Mouse (Mus musculus): ENCODE data around the gene Tysnd1. TPM values are rescaled to one million over a fixed set of nuclear protein-coding genes. Genes with fewer than 3 reads are reported as not detected.
A peak's percentile ranks its signal among the peaks of the same experiment; 100 is the strongest.

Gene Tysnd1
- polyA plus RNA-seq, 1 experiment from 2014 or later = 29.4 TPM

GRCm38 (mm10) chr10:61704663-61705062 is 9.3 kb downstream of the Tysnd1 start:
- Histone ChIP-seq H3K9me3 (no peaks in the 10 kb centered on the region), H3K27me3 (replicated peaks; ENCODE audit: low read depth, poor library complexity, severe bottlenecking) (no peaks in the 10 kb centered on the region), H3K27ac (replicated peaks) (no peak overlapping the region), H3K36me3 (replicated peaks) (peaks cover 40% of the 10 kb centered on the region), H3K4me3 (no peak overlapping the region), H3K4me1 (no peaks in the 10 kb centered on the region)
- no peak for DNase-seq (ENCODE audit: low spot score)
- 82% methylated on average over 4 of the region's 4 CpGs for WGBS

- no peaks in the 10 kb centered on the region for H3K27me3 ChIP-seq (replicated peaks; ENCODE audit: low read depth, poor library complexity, severe bottlenecking)
- H3K9me3 ChIP-seq = no peaks in the 10 kb centered on the region
- 80% methylated on average over 6 of the region's 6 CpGs for WGBS
- no peaks in the 10 kb centered on the region for H3K4me1 ChIP-seq
- H3K4me3 ChIP-seq = no peak overlapping the region
- H3K36me3 ChIP-seq (replicated peaks) = peaks cover 31% of the 10 kb centered on the region
- no peak overlapping the region for H3K27ac ChIP-seq (replicated peaks)
- no peak for DNase-seq (ENCODE audit: low spot score)
These were observed 11.4 kb downstream of the Tysnd1 start for GRCm38 (mm10) chr10:61706412-61707375.

- Histone ChIP-seq H3K4me3 (no peak overlapping the region), H3K4me1 (peaks cover 18% of the 10 kb centered on the region), H3K27ac (replicated peaks) (no peak overlapping the region), H3K27me3 (replicated peaks; ENCODE audit: low read depth, poor library complexity, severe bottlenecking) (peaks cover 37% of the 10 kb centered on the region), H3K36me3 (replicated peaks) (no peaks in the 10 kb centered on the region), H3K9me3 (no peaks in the 10 kb centered on the region)
- no peak for DNase-seq (ENCODE audit: low spot score)
- 74% methylated on average over 3 of the region's 3 CpGs for WGBS
These were observed 18.3 kb downstream of the Tysnd1 start for GRCm38 (mm10) chr10:61713601-61714000.

GRCm38 (mm10) chr10:61714146-61714545 is 18.8 kb downstream of the Tysnd1 start:
- Histone ChIP-seq H3K27ac (replicated peaks) (no peak overlapping the region), H3K36me3 (replicated peaks) (no peaks in the 10 kb centered on the region), H3K27me3 (replicated peaks; ENCODE audit: low read depth, poor library complexity, severe bottlenecking) (peaks cover 37% of the 10 kb centered on the region), H3K4me1 (peaks cover 18% of the 10 kb centered on the region), H3K9me3 (no peaks in the 10 kb centered on the region), H3K4me3 (no peak overlapping the region)
- no peak for DNase-seq (ENCODE audit: low spot score)
- 92% methylated on average over 4 of the region's 4 CpGs for WGBS

- 14% methylated on average over 36 of the region's 36 CpGs for WGBS
- H3K36me3 ChIP-seq (replicated peaks) = no peaks in the 10 kb centered on the region
- H3K27ac ChIP-seq (replicated peaks) = peak within 1 kb of the TSS; percentile 57
These were observed 19.6 kb downstream of the Tysnd1 start, which contains the start of gene Aifm2 for GRCm38 (mm10) chr10:61714771-61715461. Aifm2 (plus strand) TSS chr10:61715263.

GRCm38 (mm10) chr10:61715462-61715837 is 20.1 kb downstream of the Tysnd1 start:
- H3K4me1 ChIP-seq = peaks cover 18% of the 10 kb centered on the region
- 4% methylated on average over 11 of the region's 11 CpGs for WGBS
- H3K9me3 ChIP-seq = no peaks in the 10 kb centered on the region
- H3K27ac ChIP-seq (replicated peaks) = peak overlapping the region; percentile 57
- H3K27me3 ChIP-seq (replicated peaks; ENCODE audit: low read depth, poor library complexity, severe bottlenecking) = peaks cover 37% of the 10 kb centered on the region
- H3K4me3 ChIP-seq = peak overlapping the region; percentile 75
- no peaks in the 10 kb centered on the region for H3K36me3 ChIP-seq (replicated peaks)
- no peak for DNase-seq (ENCODE audit: low spot score)

More at GRCm38 (mm10) chr10:61714771-61715461, 19.6 kb downstream of the Tysnd1 start, which contains the start of gene Aifm2:
- Histone ChIP-seq H3K9me3 (no peaks in the 10 kb centered on the region), H3K4me3 (peak within 1 kb of the TSS; percentile 75), H3K4me1 (peaks cover 18% of the 10 kb centered on the region), H3K27me3 (replicated peaks; ENCODE audit: low read depth, poor library complexity, severe bottlenecking) (peaks cover 37% of the 10 kb centered on the region)
- DNase-seq (ENCODE audit: low spot score) = peak; percentile 89

- WGBS = 74% methylated on average over 7 of the region's 7 CpGs
- no peaks in the 10 kb centered on the region for H3K9me3 ChIP-seq
- H3K4me1 ChIP-seq = peaks cover 18% of the 10 kb centered on the region
- H3K36me3 ChIP-seq (replicated peaks) = no peaks in the 10 kb centered on the region
- no peak overlapping the region for H3K27ac ChIP-seq (replicated peaks)
- peak overlapping the region; percentile 75; the same call in 1 of the 2 replicates for H3K4me3 ChIP-seq
- no peak for DNase-seq (ENCODE audit: low spot score)
- peaks cover 37% of the 10 kb centered on the region for H3K27me3 ChIP-seq (replicated peaks; ENCODE audit: low read depth, poor library complexity, severe bottlenecking)
These were observed 20.9 kb downstream of the Tysnd1 start for GRCm38 (mm10) chr10:61715996-61716864.

GRCm38 (mm10) chr10:61717406-61718296 is 22.3 kb downstream of the Tysnd1 start:
- Histone ChIP-seq H3K27me3 (replicated peaks; ENCODE audit: low read depth, poor library complexity, severe bottlenecking) (peaks cover 37% of the 10 kb centered on the region), H3K9me3 (no peaks in the 10 kb centered on the region), H3K4me1 (peaks cover 18% of the 10 kb centered on the region), H3K27ac (replicated peaks) (no peak overlapping the region), H3K36me3 (replicated peaks) (no peaks in the 10 kb centered on the region), H3K4me3 (no peak overlapping the region)
- no peak for DNase-seq (ENCODE audit: low spot score)
- 90% methylated on average over 12 of the region's 12 CpGs for WGBS

GRCm38 (mm10) chr10:61720331-61720730 is 25.0 kb downstream of the Tysnd1 start:
- no peak overlapping the region for H3K27ac ChIP-seq (replicated peaks)
- H3K4me3 ChIP-seq = no peak overlapping the region
- DNase-seq (ENCODE audit: low spot score) = no peak
- no peaks in the 10 kb centered on the region for H3K36me3 ChIP-seq (replicated peaks)
- H3K9me3 ChIP-seq = no peaks in the 10 kb centered on the region
- WGBS = 88% methylated on average over 7 of the region's 7 CpGs
- H3K27me3 ChIP-seq (replicated peaks; ENCODE audit: low read depth, poor library complexity, severe bottlenecking) = peaks cover 15% of the 10 kb centered on the region
- peaks cover 9% of the 10 kb centered on the region for H3K4me1 ChIP-seq

GRCm38 (mm10) chr10:61722215-61722614 is 26.9 kb downstream of the Tysnd1 start:
- no peaks in the 10 kb centered on the region for H3K9me3 ChIP-seq

GRCm38 (mm10) chr10:61723271-61723670 is 28.0 kb downstream of the Tysnd1 start:
- WGBS = 78% methylated on average over 6 of the region's 6 CpGs
- Histone ChIP-seq H3K4me1 (no peaks in the 10 kb centered on the region), H3K36me3 (replicated peaks) (no peaks in the 10 kb centered on the region), H3K4me3 (no peak overlapping the region), H3K9me3 (no peaks in the 10 kb centered on the region), H3K27ac (replicated peaks) (no peak overlapping the region), H3K27me3 (replicated peaks; ENCODE audit: low read depth, poor library complexity, severe bottlenecking) (no peaks in the 10 kb centered on the region)
- no peak for DNase-seq (ENCODE audit: low spot score)

More at GRCm38 (mm10) chr10:61722215-61722614, 26.9 kb downstream of the Tysnd1 start:
- Histone ChIP-seq H3K4me3 (no peak overlapping the region), H3K4me1 (no peaks in the 10 kb centered on the region), H3K36me3 (replicated peaks) (no peaks in the 10 kb centered on the region), H3K27ac (replicated peaks) (no peak overlapping the region), H3K27me3 (replicated peaks; ENCODE audit: low read depth, poor library complexity, severe bottlenecking) (no peaks in the 10 kb centered on the region)
- DNase-seq (ENCODE audit: low spot score) = no peak
- WGBS = 79% methylated on average over 3 of the region's 3 CpGs

Data from embryonic facial prominence, embryonic 10.5 days (tissue).